Mouse (Mus musculus): ENCODE results near the gene Mrpl11.
"Not testable (repeated sequence)": the region's sequence is repeated elsewhere in the genome, so short reads cannot be mapped to it uniquely, and the experiment has no call there.

The Mrpl11 gene

DNA sequence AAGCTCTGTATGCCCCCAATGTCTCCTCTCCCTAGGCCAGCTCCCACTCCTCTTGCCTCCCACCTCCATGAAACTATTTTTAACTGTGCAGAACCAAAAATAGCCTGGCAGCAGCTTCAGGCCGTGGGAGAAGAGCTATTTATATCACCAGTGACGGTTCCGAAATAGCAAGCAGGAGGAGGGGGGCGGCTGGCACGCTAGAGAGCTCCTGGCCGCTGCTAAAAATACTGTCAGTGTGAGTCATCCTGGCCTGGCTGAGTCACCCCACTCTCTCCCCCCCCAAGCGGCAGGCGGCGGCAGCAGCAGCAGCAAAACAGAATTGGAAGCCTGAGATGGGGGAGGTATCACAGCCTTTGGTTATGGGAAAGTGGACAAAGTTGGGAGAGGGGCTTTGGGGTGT lies 31.0 kb downstream of the Mrpl11 start:
- DNase-seq (ENCODE audit: low spot score in 2 of 2): no peak

DNA sequence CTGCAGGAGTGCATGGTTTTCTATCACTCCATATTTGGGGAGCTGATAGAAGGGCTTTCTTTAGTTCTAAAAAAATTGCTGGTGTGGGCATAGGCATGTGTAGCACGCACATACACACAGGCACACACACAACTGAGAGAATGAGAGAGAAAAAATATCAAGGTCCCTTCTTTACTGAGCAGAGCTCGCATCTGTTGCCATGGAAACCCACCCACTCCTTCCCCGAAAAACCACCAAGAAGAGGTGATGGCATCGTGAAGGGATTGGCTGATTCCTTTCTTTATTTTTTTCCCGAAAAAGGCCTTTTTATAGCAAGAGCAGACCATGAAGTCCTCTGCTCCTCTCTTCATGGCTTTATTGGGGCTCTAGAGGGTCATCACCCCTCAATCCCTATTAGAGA lies 32.1 kb downstream of the Mrpl11 start:
- DNase-seq (ENCODE audit: low spot score in 2 of 2): no peak

DNA sequence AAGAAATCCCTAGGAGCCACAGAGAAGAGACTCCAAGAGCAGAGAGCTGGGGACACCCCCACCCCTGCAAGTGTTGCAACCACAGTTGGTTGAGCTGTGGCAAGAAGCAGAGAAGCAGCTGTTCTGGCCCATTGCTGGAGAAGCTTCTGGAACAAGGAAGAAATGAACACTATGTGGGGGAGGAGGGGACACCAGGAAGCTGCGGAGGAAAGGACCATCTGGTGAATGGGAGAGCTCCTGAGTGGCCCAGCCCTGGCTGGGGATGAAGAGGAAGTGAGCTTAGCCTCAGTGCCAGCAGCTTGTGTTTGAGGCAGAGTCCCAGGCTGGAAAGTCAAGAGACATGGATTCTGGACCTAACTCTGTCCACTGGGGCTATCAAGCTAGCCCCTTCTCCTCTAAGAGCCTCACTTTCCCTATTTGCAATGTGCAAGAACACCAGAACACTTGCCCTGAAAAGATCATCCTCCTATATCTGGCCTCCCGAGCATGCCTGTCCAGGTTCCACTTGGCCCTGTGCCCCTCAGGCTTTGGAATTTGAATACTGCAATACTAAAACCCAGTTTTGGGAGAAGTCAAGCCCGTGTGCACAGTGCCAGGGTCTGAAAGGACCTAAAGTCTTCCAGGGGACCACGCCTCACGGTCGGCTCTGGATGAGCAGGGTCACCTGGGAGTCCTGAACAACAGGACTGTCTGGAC lies 37.6 kb downstream of the Mrpl11 start:
- no peak for DNase-seq (ENCODE audit: low spot score in 2 of 2)

DNA sequence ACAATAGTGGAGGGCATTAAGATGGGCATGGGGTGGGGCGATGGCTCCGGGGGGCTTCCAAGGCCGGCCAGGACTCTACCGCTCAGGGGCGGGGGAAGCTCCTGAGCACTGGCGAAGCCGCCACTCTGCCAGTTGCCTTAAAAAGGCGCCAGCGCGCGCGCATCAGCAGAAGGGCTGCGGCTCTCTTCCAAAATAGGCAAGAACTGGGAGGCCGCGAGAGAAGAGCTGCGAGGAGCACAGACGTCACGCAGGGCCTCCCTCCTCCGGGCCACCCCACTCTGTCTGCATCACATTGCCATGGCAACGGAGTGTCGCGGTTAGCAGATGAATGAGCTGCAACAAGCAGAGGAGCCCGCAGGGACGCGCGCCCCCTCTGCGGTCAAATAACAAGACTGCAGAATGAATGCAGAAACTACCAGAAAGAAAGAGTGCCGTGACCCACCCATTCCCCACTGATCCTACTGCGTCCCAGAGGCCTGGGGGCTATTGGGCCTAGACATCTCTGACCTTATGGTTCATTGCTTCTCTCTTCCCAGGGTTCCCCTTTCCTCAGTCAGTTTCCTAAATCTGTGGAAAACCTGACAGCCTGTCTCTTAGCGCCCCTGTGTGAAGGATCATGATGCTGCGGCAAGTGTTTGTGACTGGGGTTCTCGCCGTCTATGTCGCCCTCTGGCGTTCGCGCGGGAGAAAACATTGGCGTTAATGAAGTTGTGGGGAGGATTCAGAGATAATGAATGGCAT lies 39.9 kb downstream of the Mrpl11 start:
- DNase-seq (ENCODE audit: low spot score in 2 of 2): peak; percentile 84 to 86

DNA sequence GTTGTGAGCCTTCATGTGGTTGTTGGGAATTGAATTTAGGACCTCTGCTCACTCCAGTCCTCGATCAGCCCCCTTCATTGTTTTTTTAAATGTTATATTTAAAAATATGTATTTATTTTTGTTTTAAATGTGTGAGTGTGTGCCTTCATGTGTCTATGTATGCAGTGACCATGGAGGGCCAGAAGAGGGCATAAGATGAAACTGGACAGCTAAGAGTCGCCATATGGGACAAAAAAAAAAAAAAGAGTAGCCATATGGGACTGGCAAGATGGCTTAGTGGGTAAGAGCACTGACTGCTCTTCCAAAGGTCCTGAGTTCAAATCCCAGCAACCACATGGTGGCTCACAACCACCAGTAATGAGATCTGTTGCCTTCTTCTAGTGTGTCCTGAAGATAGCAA lies 41.7 kb downstream of the Mrpl11 start:
- DNase-seq (ENCODE audit: low spot score in 2 of 2): not testable (repeated sequence)

- no peak for DNase-seq (ENCODE audit: low spot score in 2 of 2)
These were observed 43.0 kb downstream of the Mrpl11 start for GRCm38 (mm10) chr19:5004925-5005324.

DNA sequence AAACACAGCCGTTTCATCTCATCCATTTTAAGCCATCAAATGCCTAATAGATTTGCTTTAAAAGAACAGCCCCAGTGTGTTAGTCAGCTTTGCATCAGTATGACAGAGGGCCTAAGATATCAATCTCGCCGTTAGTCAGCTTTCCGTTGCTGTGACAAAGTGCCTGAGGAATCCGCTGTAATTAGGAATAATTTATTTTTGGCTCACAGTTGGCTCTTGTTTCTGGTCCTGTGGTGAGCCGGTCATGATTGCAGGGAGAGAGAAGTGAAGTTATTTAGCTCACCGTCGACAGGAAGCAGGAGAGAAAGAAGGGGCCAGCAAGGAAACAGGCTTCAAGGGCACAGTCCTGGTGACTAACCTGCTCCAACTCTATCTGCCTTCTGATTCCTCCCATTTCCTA lies 51.2 kb downstream of the Mrpl11 start:
- no peak for DNase-seq (ENCODE audit: low spot score in 2 of 2)

DNA sequence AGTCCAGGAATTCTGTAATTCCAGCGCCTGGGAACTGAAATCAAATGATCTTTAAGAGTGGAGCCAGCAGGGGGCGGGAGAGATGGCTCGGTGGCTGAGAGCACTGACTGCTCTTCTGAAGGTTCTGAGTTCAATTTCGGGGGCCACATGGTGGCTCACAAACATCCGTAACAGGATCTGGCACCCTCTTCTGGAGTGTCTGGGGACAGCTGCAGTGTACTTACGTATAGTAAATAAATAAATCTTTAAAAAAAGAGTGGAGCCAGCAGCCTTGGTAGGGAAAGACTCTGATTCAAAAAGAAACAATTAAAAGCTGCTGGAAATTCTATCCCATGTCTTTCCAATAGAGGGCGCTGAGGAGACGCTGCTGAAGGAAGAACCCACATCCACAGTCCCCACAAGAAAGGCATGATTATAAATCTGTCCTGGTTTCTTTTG lies 53.0 kb downstream of the Mrpl11 start:
- DNase-seq (ENCODE audit: low spot score in 2 of 2): peak in 1 of 2 experiments; percentile 28

GRCm38 (mm10) chr19:5016221-5016742 lies 54.3 kb downstream of the Mrpl11 start:
- no peak for DNase-seq (ENCODE audit: low spot score in 2 of 2)
